Mouse (Mus musculus) hindbrain, embryonic 11.5 days (tissue): Measurements from ENCODE around the gene Ren1. TPM values are rescaled to one million over a fixed set of nuclear protein-coding genes. Genes with fewer than 3 reads are reported as not detected.

ENCODE experiments used
- ATAC-seq: fragments of 200-750 bp; cut with Nextera tagmentation; 2 replicates; pipeline ENCODE4 v1.8.0; 2017; ENCODE audit warnings: mild to moderate bottlenecking, moderate TSS enrichment, moderate library complexity; ENCODE audit not compliant: low FRiP score
- DNase-seq: peaks from one replicate; pipeline ENCODE4 v3.0.0-alpha.2; 2015; ENCODE audit warnings: low spot score
- H3K27ac ChIP-seq: fragments of 300-500 bp; sonication (generic); 2 replicates; pipeline ENCODE4 v1.5.1; 2014; ENCODE audit warnings: mild to moderate bottlenecking, low read depth, low read length
- H3K27me3 ChIP-seq: fragments of 300-500 bp; sonication (generic); 2 replicates; pipeline ENCODE4 v1.6.1; 2014; ENCODE audit warnings: mild to moderate bottlenecking, low read length, moderate library complexity, mixed read lengths; ENCODE audit not compliant: control insufficient read depth, insufficient read depth
- H3K36me3 ChIP-seq: fragments of 300-500 bp; sonication (generic); 2 replicates; pipeline ENCODE4 v1.6.1; 2014; ENCODE audit warnings: mild to moderate bottlenecking, low read length, moderate library complexity, mixed read lengths; ENCODE audit not compliant: control insufficient read depth, insufficient read depth
- H3K4me1 ChIP-seq: fragments of 300-500 bp; sonication (generic); replicated peaks from 2 replicates; pipeline ENCODE4 v1.6.1; 2014; ENCODE audit warnings: low read length, mixed read lengths; ENCODE audit not compliant: control insufficient read depth, insufficient read depth
- H3K4me2 ChIP-seq: fragments of 300-500 bp; sonication (generic); replicated peaks from 2 replicates; pipeline ENCODE4 v1.6.1; 2014; ENCODE audit warnings: mild to moderate bottlenecking, low read depth, low read length
- H3K4me3 ChIP-seq: fragments of 300-500 bp; sonication (generic); 2 replicates; pipeline ENCODE4 v1.5.1; 2014; ENCODE audit warnings: low read depth, low read length
- H3K9ac ChIP-seq: fragments of 300-500 bp; sonication (generic); 2 replicates; pipeline ENCODE4 v1.6.1; 2014; ENCODE audit warnings: low read depth, low read length
- H3K9me3 ChIP-seq: fragments of 300-500 bp; sonication (generic); 2 replicates; pipeline ENCODE4 v1.6.1; 2016; ENCODE audit warnings: low read length; ENCODE audit not compliant: control insufficient read depth
- WGBS: fragments of 180-500 bp; shearing (Covaris S2); extraction: QIAGEN DNeasy Blood & Tissue Kit; methylation state at CpG from one replicate; pipeline ENCODE4 v1.1.7; 2014; 5-methylcytosine and 5-hydroxymethylcytosine counted together
- polyA plus RNA-seq: library from polyadenylated mRNA; unstranded; fragments of >200 nt; fragmentation: Nextera tagmentation; extraction: Ambion mirVana; gene quantifications from 2 replicates; pipeline ENCODE4 v1.2.1, GENCODE M21; 2014

The Ren1 gene
- polyA plus RNA-seq, 1 experiment from 2014 or later = 1.2 TPM

GRCm38 (mm10) chr1:133347693-133348520 is 2.4 kb upstream of the Ren1 start:
- no peak for ATAC-seq
- no peak overlapping the region for H3K9ac ChIP-seq
- no peak for DNase-seq
- no peaks in the 10 kb centered on the region for H3K36me3 ChIP-seq
- H3K4me1 ChIP-seq = no peaks in the 10 kb centered on the region
- H3K27ac ChIP-seq = no peak overlapping the region
- WGBS = 78% methylated on average over 11 of the region's 11 CpGs
- H3K4me3 ChIP-seq = no peak overlapping the region
- H3K27me3 ChIP-seq = no peaks in the 10 kb centered on the region
- H3K4me2 ChIP-seq = no peak overlapping the region
- no peaks in the 10 kb centered on the region for H3K9me3 ChIP-seq

DNA sequence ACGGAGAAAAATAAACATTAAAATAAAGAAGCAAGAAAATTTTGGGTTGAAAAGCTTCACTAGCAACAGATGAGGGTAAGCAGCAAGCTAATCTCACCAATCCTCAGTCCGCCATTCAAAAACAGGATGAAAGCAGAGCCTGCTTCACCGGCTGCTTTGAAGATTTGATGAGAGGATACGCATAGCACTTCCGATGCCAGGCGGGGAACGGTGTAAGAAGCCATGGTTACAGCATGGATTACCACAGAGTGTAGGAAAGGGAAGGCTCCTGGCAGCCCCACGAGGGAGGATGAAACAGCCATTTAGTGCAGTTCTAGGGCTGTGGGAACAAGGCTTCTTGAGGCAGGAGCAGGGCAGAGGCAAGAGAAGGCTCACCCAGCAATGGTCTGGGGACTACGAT is 1.5 kb downstream of the Ren1 start:
- no peak overlapping the region for H3K4me3 ChIP-seq
- no peaks in the 10 kb centered on the region for H3K27me3 ChIP-seq
- H3K4me2 ChIP-seq = no peak overlapping the region
- no peak overlapping the region for H3K27ac ChIP-seq
- no peak for ATAC-seq
- DNase-seq = no peak
- WGBS = 71% methylated on average over 9 of the region's 9 CpGs
- no peaks in the 10 kb centered on the region for H3K36me3 ChIP-seq
- H3K4me1 ChIP-seq = no peaks in the 10 kb centered on the region
- no peaks in the 10 kb centered on the region for H3K9me3 ChIP-seq
- no peak overlapping the region for H3K9ac ChIP-seq

- 58% methylated on average over 12 of the region's 12 CpGs for WGBS
- no peak overlapping the region for H3K4me2 ChIP-seq
- no peak overlapping the region for H3K9ac ChIP-seq
- H3K4me1 ChIP-seq = no peaks in the 10 kb centered on the region
- H3K27ac ChIP-seq = no peak overlapping the region
- no peaks in the 10 kb centered on the region for H3K36me3 ChIP-seq
- H3K27me3 ChIP-seq = no peaks in the 10 kb centered on the region
- ATAC-seq (no peak), DNase-seq (peak; percentile 82)
- H3K9me3 ChIP-seq = no peaks in the 10 kb centered on the region
- no peak overlapping the region for H3K4me3 ChIP-seq
Observed at GRCm38 (mm10) chr1:133353371-133353809, 3.1 kb downstream of the Ren1 start.

- no peak for ATAC-seq
- WGBS = 36% methylated on average over 5 of the region's 5 CpGs
- H3K27me3 ChIP-seq = no peaks in the 10 kb centered on the region
Observed at GRCm38 (mm10) chr1:133355469-133355868, 5.2 kb downstream of the Ren1 start.

DNA sequence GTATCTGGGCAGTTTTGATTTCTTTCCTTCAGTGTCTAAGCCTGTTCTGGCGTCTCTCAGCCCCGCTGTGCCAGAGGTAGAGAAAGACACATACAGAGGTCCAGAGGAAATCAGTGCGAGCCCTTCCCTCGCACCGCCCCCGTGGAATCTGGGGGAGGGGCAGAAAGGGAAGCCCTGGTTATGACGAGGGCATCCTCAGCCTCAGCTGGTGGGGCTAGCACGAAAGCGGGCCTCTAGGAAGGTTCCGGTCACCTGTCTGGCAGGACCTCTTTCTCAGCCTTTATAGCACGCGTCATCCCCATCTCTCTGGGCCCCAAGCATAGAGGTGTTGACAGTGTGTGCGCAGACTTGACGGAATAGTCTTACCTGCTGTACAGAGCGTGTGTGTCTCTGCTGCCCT is 5.6 kb downstream of the Ren1 start:
- Histone ChIP-seq H3K9ac (no peak overlapping the region), H3K36me3 (no peaks in the 10 kb centered on the region), H3K27me3 (no peaks in the 10 kb centered on the region), H3K4me3 (no peak overlapping the region), H3K4me1 (no peaks in the 10 kb centered on the region), H3K9me3 (no peaks in the 10 kb centered on the region), H3K27ac (no peak overlapping the region), H3K4me2 (no peak overlapping the region)
- WGBS = 59% methylated on average over 15 of the region's 15 CpGs
- DNase-seq (no peak), ATAC-seq (no peak)

More at GRCm38 (mm10) chr1:133355469-133355868, 5.2 kb downstream of the Ren1 start:
- Histone ChIP-seq H3K4me2 (no peak overlapping the region), H3K36me3 (no peaks in the 10 kb centered on the region), H3K9ac (no peak overlapping the region), H3K27ac (no peak overlapping the region), H3K4me3 (no peak overlapping the region), H3K9me3 (no peaks in the 10 kb centered on the region), H3K4me1 (no peaks in the 10 kb centered on the region)
- no peak for DNase-seq

DNA sequence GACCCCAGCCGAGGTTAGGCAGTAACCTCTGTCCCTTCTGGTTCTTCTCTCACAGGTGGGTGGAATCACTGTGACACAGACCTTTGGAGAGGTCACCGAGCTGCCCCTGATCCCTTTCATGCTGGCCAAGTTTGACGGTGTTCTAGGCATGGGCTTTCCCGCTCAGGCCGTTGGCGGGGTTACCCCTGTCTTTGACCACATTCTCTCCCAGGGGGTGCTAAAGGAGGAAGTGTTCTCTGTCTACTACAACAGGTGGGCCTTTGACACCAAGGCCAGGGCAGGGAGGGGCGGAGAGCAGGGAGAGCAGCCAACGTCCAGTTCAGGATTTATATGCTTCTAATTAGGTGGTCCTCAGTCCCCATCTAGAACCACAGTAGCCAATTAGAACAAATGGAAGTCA is 6.0 kb downstream of the Ren1 start:
- Histone ChIP-seq H3K9me3 (no peaks in the 10 kb centered on the region), H3K4me2 (no peak overlapping the region), H3K27me3 (no peaks in the 10 kb centered on the region), H3K9ac (no peak overlapping the region), H3K36me3 (no peaks in the 10 kb centered on the region), H3K4me3 (no peak overlapping the region), H3K27ac (no peak overlapping the region), H3K4me1 (no peaks in the 10 kb centered on the region)
- DNase-seq = no peak
- WGBS = 73% methylated on average over 8 of the region's 8 CpGs
- no peak for ATAC-seq

DNA sequence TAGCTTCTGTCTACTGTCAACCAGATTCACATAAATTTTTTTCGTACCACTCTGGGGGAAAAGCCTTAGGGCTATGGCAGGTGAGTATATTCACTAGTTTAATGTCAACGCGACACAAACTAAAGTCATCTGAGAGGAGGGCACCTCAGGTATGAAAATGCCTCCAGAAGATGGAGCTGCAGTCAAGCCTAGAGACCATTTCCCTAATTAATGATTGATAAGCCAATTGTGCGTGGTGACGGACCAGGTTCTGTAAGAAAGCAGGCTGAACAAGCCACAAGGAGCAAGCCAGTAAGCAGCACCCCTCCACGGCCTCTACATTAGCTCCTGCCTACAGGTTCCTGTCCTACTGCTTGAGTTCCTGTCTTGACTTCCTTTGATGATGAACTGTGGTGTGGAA is 10.7 kb downstream of the Ren1 start:
- no peak overlapping the region for H3K4me2 ChIP-seq
- 0 out of 2 replicates have a peak, but pooled peaks cover 5% of the 10 kb centered on the region for H3K4me1 ChIP-seq
- H3K9me3 ChIP-seq = no peaks in the 10 kb centered on the region
- no peaks in the 10 kb centered on the region for H3K36me3 ChIP-seq
- H3K4me3 ChIP-seq = no peak overlapping the region
- peaks cover 17% of the 10 kb centered on the region for H3K27me3 ChIP-seq
- ATAC-seq (no peak), DNase-seq (no peak)
- WGBS = 92% methylated on average over 6 of the region's 6 CpGs
- H3K9ac ChIP-seq = no peak overlapping the region
- H3K27ac ChIP-seq = no peak overlapping the region

- H3K9ac ChIP-seq = no peak overlapping the region
- 0 out of 2 replicates have a peak, but pooled peaks cover 5% of the 10 kb centered on the region for H3K4me1 ChIP-seq
- H3K4me3 ChIP-seq = no peak overlapping the region
- no peak overlapping the region for H3K4me2 ChIP-seq
- ATAC-seq (no peak), DNase-seq (no peak)
- no peaks in the 10 kb centered on the region for H3K9me3 ChIP-seq
- H3K27ac ChIP-seq = no peak overlapping the region
- 93% methylated on average over 5 of the region's 5 CpGs for whole genome bisulfite sequencing
- H3K36me3 ChIP-seq = no peaks in the 10 kb centered on the region
- peaks cover 19% of the 10 kb centered on the region for H3K27me3 ChIP-seq
Observed at GRCm38 (mm10) chr1:133362103-133362502, 11.8 kb downstream of the Ren1 start.
